Mouse (Mus musculus) c-Kit-positive CD71-positive TER-119-negative erythroid progenitor cells, embryonic 14.5 days (primary cell): ENCODE results near the gene S100a11.
"Not testable (repeated sequence)": the region's sequence is repeated elsewhere in the genome, so short reads cannot be mapped to it uniquely, and the experiment has no call there.

Source experiments
- DNase-seq: peaks from one replicate; pipeline ENCODE4 v3.0.0-alpha.2; 2013; ENCODE audit warnings: low read depth

The S100a11 gene

DNA sequence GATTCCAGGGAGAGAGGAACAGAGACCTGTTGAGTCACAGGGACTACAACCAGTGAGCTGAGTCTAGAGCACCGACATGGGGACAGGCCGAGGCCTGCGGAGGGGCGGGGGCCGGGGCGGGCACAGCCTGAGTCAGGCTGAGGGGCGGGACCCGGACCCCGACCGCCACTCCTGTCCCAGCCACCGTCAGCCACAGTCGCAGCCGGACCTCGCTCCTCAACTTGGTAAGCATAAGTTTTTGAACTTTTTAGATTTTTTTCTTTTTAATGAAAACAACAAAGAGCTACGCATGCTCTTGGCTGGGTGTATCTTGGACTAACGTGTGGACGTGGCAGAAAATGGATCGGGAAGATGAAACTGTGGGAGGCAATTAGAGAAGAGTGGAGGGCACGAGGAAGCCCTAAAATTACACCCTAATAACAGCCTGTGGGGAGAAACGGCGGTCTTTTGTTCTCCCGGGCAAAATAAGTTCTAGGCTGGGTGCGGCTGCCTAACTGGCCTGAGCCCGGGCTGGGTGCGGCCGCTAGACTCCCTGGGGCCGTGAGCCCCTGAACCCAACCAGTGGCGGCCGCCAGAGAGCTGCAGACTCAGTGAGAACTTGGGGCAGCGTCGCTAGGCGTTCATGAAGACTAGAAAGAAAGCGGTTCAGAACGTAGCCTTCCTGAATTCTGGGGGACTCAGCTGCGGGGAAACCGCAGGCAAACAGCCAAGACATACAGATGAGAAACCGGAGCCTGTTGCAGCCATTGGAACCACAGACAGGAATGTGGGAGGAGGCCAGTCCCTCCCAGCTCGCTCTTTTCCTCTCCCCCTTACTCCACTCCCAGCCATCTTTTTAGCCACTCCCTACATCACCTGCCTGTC, at the start of gene S100a11:
TSS of gene S100a11 (plus strand) at position 159 of the 864 bp plus-strand sequence.
- DNase-seq, result no peak

DNA sequence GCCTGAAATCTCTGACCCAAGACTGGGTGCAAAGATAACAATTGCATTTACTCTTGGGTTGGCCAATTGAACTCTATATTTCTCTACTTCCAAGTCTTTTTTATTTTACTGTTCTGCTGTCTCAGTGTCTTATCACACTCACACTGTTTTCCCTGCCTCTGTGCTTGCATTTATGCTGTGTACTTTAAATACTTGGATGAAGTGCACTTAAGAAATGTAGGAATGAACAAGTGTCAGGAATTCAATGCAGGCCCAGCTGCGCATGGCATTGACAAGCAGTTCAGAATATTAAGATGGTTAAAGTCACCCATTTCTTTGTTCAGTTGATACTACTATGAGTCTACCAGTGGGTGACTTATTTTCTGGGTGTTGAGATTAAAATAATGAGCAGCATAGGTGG, 40.2 kb upstream of the S100a11 start:
- DNase-seq, result no peak

DNA sequence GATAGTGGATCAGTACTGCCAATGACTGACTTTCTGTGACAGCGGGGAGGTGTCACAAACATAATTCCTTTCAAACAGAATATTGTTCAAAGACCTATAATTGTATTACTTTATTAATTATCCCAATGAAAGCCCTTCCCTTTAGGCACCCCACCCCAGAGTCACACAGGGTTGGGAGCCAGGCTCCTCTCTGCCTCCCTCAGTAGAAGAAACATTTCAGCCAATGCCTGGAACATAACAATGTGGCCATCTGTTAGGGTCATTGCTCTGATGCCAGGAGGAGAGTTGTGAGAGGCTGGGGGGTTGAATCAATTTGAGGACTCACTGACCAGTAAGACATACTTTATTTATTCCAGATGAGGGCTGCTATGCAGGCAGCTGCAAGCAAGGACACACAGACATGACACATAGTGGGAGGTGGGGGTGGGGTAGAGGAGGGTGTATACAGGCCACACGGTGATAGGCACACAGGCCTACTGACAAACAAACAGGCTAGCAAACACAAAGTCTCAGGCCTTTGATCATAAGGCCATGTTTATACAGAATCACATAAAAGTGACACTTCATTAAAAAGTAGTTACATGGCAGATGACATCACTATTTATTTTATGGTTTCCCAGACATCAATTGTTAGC, 38.2 kb upstream of the S100a11 start:
- no peak for DNase-seq

DNA sequence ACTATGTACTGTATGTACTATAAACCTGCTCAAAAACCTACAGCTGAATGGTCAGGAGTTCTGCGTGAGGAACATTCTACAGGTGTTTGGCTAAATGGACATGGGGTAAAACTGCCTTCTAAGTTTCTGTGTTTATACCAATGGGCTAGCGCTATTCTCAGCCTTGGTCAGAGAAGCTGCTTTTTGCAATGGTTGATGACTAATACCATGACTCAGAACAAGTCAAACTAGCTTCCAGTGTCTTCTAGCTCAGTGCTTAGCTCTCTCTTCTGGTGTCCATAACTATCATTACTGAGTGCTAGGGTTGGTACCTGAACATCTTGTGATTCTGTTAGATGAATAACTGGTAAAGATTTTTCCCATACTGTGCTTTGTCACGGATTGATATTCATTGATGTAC, 34.7 kb upstream of the S100a11 start:
- no peak for DNase-seq

DNA sequence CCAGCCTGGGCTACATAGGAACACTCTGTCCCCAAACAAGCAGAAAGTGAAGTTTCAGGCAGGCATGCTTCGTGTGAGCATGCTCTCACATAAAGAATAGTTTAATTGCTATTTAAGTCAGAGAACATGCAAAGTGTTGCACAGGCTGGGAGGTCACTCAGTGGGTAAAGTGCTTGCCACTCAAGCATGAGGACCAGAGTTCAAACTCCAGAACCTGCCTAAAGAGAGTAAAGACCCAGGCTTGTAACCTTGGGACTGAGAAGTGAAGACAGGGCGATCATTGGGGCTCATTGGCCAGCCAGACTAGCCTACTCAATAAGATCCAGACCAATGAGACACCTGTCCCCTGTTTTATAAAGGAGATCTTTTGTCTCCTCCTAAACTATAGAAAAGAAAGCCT, 31.7 kb upstream of the S100a11 start:
- no peak for DNase-seq

DNA sequence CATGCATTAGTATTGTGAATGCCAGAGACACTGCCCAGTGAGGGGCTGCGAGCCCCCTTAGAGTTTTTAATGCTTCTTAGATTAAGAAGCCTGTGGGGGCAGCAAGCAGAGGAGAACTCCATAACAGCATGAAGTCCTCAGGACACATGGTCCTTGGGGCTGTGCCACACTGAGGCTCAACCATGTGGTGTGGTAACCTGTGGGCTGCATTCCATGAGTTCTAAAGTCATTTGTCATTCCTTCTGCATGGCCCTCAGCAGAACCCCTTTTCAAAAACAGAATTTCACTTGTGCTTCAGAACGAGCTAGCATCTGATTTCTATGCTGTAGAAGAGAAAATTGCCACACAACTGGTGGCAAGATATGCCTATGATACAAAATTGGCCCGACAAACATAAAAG, 28.1 kb upstream of the S100a11 start:
- no peak for DNase-seq

DNA sequence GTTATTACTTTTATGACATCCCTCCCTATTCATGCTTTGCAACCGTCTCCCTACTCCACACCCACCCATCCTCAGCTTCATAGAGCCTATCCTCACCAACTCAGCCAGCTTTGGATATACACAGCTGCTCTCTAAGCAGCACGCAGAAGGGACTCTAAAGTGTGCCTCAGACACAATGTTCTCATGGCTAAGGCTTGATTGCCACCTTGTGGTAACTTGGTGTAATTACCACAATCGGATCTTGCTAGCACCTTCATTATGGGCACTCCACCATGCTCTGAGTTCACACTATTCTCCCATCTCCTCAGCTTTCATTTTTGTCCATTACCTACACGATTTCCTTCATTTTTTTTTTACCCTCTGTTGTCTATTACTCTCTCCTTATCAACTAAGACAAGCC, 26.3 kb upstream of the S100a11 start:
- peak; percentile 34 for DNase-seq

DNA sequence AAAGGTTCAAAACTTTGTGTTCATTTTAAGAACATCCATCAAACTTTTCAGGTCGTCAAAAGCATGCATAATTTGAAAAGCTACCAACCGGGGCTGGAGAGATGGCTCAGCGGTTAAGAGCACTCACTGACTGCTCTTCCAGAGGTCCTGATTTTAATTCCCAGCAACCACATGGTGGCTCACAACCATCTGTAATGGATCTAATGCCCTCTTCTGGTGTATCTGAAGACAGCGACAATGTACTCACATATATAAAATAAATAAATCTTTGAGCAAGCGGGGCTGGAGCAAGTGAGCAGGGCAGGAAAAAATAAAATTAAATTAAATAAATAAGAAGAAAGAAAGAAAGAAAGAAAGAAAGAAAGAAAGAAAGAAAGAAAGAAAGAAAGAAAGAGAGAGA, 25.5 kb upstream of the S100a11 start:
- DNase-seq, result not testable (repeated sequence)

DNA sequence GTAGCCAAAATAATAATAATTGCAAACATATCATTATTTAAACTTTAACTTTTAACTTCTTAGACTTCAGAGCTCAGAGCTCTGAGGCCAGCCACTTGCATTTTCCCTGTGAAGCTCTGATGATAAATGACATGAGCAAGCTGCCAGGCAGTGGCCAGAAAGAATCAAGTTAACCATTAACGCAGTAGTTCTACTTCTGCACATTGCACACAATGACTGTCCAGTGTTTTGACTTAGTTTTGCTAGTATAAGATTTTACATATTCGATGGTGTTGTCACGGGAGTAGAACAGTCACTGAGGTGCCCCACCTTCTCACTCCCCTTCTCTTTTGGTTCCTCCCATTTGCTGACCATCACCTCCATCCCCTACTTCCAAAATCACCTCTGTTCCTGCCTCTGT, 23.2 kb upstream of the S100a11 start:
- no peak for DNase-seq

DNA sequence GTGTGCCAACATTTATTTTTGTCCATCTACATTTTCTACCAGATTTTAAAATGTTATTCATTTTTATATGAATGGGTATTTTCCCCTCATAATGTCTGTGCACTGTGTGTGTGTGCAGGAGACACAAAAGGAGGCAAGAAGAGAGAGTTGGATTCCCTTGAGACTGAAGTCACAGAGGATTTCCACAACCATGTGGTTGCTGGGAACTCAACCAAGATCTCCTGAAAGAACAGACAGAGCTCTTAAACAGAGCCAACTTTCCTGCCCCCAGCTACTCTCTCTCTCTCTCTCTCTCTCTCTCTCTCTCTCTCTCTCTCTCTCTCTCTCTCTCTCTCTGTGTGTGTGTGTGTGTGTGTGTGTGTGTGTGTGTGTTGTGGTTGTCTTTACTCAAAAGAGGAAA, 21.2 kb upstream of the S100a11 start:
- no peak for DNase-seq

DNA sequence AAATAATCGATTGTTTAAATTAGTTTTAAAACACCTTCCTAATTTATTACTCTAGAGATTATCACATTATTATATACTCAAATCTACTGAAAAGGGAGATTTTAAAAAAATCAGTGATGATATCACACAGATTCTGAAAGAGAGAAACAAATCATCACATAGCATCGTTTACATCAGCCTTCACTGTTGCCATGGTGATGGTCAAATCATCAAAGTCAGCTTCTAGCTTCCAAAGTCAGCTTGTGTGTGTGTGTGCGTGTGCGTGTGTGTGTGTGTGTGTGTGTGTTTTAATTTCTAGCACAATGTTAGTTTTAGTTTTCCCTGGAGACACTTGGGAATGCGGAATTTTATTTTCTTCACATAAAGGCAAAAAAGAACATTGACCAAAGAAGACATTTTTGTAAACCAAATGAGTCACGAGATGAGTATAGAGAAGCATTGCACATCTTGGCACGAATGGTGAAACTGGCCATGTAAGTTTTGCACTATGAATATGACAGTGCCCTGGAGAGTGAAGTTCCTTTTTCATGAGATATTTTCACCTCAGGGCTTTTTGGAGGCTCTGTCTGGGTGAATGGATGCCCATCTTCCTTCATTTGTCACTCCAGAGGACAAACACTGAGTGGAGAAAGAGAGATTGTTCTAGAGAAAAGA, 15.6 kb upstream of the S100a11 start:
- DNase-seq, result no peak

DNA sequence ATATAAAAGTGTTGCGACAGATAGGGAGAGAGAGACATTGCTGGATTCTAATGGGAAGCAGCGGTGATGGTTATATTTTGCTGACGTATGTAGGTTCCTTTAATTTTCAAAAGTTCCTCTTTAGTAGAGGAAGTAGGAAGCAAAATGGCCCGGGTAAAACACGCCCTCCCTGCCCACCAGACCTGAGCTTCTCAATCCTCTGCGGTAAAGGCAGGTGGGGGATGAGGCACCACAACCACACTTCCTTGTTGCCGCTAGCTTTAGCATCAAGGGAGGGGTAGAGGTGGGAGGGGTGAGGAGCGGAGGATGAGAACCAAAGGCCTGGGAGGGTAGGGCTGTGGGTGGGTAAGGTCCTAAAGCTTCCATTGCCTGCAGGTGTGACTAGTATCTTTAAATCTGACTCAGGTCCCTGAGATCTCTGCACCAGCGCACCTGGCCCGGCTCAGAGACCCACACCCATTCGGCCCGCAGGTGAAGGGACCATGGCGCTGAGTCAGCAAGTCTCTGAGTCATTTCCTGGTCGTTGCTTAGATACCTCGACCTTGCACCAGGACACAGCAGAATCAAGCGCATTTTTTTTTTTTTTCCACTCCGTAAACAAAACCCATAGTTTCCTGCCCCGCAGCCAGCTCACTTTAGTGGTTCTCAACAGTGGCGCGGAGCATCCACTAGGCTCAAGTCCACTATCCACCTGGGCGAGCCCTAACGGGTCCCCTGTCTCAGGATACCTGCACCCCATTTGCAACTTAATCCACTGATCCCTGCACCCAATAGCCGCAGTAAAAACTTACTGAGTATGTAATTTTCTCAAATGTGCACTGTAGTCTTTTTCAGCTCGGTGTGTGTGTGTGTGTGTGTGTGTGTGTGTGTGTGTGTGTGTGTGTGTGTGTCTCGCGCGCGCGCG, 14.1 kb upstream of the S100a11 start:
- no peak for DNase-seq

DNA sequence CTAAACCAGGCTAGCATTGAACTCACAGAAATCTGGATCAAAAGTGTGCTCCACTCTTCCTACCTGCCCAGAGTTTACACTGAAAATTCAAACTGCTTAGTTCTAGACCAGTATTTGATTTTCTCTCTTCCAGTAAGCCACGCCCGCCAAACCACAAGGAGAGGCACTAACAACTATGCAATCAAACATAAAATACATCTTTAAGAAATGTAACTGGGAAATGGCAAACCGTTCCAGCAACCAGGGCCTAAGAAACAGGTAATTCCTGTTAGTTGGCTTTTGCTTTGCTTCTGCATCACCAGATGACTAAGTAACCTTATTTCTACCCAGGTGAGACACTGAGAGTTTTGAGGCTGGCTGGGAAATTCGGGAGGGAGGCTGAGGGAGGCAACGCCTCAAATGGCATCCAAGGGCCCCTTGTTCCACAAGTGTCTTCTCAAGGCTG, 13.4 kb upstream of the S100a11 start:
- no peak for DNase-seq

DNA sequence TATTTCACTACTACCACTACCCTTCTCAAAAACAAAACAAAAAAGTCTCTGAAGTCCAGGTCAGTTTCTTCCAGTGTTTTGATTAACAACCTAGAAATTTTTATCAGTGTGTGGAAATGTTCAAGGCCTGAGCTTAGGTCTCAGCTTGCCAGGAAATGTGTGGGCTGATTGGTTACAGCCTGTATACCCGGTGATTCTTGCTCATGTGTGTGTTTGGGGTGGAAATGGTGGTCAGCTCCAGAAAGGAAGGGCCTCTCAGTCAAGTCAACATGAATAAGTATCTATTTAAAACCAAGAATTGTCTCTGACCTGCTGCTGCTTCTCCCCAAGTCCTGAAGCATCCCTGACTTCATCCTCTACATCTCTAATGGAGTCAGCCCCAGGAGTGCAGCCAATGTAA, 11.0 kb upstream of the S100a11 start:
- DNase-seq, result no peak

DNA sequence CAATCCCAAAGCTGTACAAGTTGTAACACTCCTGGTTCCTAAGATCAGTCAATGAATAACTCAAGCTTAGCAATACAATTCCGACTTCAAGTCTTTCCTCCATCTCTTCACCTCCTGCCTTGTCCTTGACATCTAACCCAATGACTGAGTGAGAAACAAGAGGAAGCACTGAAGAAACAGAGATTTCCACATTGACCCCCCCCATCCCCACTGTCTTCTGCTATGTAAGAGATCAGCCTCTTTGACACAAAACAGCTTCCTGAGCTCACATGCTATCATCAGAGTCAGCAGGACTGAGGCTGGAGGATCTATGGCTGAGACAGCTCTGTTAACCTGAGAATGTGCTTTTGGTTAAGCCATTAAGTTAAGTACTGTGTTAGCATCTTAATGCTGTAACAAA, 9.3 kb upstream of the S100a11 start:
- no peak for DNase-seq

DNA sequence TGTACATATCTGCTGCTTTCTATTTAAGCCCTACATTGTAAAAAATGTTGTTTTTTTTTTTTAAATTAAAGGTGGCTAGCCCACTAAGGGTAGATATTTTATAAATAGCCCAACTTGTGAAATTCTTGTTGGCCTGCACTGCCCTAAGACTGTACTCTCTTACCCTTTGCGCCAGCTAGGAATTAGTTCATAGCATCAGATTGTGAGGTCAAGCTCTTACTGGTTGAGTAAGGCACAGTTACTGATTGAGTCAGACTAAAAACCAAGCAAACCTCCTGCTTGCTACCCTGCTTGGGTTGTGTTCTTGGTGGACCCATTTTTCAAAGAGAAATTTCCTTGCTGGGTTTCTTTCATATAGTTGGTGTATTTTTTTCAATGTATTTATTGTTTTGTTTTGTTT, 8.5 kb upstream of the S100a11 start:
- no peak for DNase-seq

DNA sequence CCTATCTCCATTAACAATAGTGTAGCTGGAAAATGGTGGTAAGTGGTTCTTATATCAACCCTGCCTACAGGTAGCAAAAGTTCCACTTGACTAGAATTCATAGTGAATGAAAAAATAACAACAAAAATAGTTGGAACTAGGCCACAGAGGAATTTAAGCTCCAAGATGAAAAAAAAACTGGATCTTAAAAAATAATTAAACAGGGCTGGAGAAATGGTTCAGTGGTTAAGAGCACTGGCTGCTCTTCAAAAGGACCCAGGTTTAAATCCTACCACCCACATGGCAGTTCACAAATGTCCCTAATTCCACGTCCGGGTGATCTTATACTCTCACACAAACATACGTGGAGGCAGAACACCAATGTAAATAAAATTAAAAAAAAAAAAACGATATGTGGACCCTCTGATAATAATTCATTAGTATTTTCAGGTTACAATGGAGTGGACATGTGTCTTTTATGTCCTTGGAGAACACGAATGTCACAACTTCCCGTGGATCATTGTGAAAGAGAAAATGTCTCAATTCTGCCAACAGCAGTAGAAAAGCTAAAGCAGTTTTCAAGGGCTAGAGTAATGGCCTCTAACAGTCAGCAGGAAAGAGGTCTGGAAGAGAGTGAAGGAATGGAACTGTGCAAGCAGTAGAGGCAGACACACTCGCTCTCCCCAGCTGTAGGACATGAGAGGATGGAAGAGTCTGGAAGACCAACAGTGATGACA, 7.7 kb upstream of the S100a11 start:
- no peak for DNase-seq

DNA sequence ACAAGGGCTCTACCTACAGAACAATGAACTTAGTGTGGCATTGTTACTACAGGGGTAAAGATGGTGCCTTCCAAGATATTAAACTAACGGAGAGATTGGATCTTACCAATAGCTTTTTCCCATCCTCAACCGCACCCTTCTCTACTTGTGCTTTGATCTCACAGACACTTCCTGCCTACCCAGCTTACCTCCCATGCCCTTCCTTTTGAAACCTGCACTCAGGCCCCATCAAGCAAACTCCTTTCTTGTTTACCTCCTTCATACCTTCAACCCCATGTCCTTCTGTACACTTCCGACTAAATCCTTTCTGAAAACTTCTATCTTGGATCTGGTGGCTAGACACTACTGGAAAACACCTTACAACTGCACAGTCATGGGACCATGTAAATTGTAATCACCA, 5.7 kb upstream of the S100a11 start:
- no peak for DNase-seq

DNA sequence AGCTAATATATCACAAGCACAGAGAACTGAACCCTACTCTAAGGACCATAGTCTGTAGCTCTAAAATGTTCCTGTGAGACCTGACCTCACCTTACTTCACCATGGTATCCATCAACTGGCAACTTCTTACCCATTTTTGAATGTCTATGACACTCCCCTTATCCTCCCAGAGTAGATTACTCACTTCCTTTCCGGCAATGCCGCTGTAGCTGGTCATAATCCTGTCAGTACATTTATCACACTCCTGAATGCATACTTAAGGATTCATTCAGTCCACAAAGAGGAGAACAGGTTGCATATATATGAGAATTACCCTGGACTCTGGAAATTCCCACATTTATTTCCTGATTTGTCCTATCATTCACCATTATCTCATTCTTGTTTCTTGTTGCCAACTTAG, 2.9 kb upstream of the S100a11 start:
- no peak for DNase-seq

DNA sequence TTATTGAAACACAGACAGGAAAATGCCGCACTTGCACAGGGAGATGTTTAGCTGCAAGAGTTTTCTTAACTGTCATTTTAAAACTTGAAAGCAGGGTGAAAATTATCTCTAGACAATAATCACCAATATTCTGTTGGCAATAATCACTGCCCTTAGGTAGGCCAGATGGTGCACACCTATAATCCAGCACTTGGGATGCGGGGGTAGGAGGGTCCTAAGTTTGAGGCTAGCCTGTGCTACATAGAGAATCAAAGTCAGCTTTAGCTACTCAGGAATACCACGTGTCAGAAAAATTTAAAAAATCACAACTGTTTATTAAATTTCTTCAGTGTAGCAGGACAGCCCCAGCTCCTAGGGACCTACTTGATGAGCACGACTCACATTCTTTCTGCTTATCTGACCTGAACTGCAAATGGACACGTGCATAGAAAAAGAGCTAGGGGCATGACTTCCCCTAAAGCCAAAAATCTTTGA, 395 bp upstream of the S100a11 start:
- DNase-seq, result no peak

DNA sequence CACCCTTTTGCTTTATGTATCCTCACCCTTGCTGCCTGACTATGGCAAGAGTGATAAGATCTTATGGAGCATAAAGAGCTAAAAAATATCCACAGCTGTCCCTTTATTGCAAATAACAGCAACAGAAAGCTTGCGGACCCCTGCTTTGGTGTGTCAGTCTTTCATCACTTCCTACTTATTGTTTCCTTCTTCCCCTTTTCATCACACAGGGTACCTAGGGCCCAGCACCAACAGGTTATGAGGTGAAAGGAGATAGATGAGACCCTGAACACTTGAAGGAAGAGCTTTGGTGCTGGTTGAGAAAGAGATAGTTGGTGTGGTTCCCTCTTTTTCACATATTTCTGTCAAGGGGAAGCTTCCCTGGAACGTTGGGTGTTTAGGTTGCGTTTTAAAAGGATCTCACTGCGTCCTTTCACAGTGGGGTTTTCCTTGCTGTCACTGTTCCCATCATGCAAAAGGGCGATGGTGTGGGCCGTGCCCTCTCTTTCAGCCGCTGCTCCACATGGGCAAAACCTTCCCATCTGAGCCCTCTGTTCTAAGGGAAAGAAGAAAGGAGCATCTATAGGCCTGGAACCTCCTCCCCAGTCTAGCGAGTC, 1.3 kb downstream of the S100a11 start:
- DNase-seq, result no peak
